Mouse (Mus musculus): ENCODE data around the gene Atrn. TPM values are rescaled to one million over a fixed set of nuclear protein-coding genes. Genes with fewer than 3 reads are reported as not detected.

Gene Atrn
- 4.1 TPM for polyA plus RNA-seq (2017; shearing (Covaris generic))

DNA sequence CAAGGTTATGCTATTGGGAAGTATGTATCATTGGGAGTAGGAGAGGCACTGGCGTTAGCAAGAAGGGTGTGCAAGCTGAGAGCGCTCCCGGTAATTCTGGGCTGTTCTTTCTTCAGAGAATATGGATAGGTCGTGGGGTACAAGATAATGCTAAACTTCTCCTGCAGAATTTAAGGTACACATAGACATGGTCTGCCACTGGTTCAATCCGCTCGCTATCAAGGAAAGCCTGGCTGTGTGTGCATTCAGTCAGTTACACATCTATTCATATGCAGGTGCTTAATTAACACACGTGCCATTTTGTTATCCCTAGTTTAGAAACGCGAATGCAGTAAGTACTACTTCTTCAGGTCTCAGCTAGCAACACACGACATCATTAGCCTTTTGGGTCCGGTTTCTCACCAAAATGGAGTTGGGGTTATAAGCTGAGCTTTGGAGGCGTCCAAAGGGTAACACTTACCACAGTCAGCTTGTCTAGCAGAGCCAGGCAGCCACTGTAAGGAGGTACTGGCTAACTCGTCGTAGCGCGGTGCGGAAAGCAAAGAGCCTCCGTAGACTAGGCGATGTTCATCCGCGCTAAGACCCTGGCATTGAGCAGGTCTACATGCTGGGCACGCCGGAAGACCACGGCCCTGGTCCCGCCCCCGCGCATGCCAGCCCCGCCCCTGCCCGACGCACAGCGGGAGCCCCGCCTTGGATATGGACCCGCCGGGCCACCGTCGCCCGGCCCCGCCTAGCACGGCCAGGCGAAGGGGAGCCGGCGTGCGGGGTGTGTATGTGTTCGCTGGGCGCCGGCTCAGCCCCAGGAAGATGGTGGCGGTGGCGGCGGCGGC lies at the start of gene Atrn, which contains the start of gene 4930402H24Rik:
Gene Atrn (plus strand): TSS at position 745 of the 833 bp plus-strand sequence.
Gene 4930402H24Rik (minus strand): TSS at position 656 of the 833 bp plus-strand sequence.

GRCm38 (mm10) chr2:131042988-131043387 lies 136.7 kb downstream of the Atrn start, which contains the start of gene Gfra4:
Gene Gfra4 (minus strand): TSS chr2:131043088.

GRCm38 (mm10) chr2:131063404-131063864 lies 157.1 kb downstream of the Atrn start, which contains the start of gene Adam33:
Gene Adam33 (minus strand): TSS chr2:131063814.

Other genes with a start within 250 kb of the Atrn start
- 183 TPM for gene Ddrgk1, start 241.8 kb upstream of the Atrn start, polyA plus RNA-seq (2017; shearing (Covaris generic))
- 51.7 TPM for gene Itpa, start 238.9 kb upstream of the Atrn start, polyA plus RNA-seq (2017; shearing (Covaris generic))
- 0.27 TPM for gene Slc4a11, start 209.0 kb upstream of the Atrn start, polyA plus RNA-seq (2017; shearing (Covaris generic))
- 15.7 TPM for gene 4930402H24Rik, start 89 bp upstream of the Atrn start, polyA plus RNA-seq (2017; shearing (Covaris generic))
- gene Gfra4, start 136.6 kb downstream of the Atrn start, polyA plus RNA-seq (2017; shearing (Covaris generic)), result not detected
- 0.69 TPM for gene Adam33, start 157.3 kb downstream of the Atrn start, polyA plus RNA-seq (2017; shearing (Covaris generic))
- 0.18 TPM for gene Siglec1, start 180.3 kb downstream of the Atrn start, polyA plus RNA-seq (2017; shearing (Covaris generic))
- gene Hspa12b, start 220.8 kb downstream of the Atrn start, polyA plus RNA-seq (2017; shearing (Covaris generic)), result 0.22 TPM
- gene Gm11037, start 227.0 kb downstream of the Atrn start, polyA plus RNA-seq (2017; shearing (Covaris generic)), result not detected